Mouse (Mus musculus) intestine, postnatal 0 days (tissue): ENCODE data around the gene Galns. TPM values are rescaled to one million over a fixed set of nuclear protein-coding genes. Genes with fewer than 3 reads are reported as not detected.

Source experiments
- ATAC-seq: fragments of 200-750 bp; cut with Nextera tagmentation; 2 replicates; pipeline ENCODE4 v1.8.0; 2017; ENCODE audit warnings: mild to moderate bottlenecking, moderate TSS enrichment, moderate library complexity
- H3K27ac ChIP-seq: fragments of 300-500 bp; sonication (generic); 2 replicates; pipeline ENCODE4 v1.5.1; 2014; ENCODE audit warnings: mild to moderate bottlenecking, low read depth, low read length, moderate library complexity
- H3K27me3 ChIP-seq: fragments of 300-500 bp; sonication (generic); replicated peaks from 2 replicates; pipeline ENCODE4 v1.6.1; 2014; ENCODE audit warnings: low read length, mixed read lengths; ENCODE audit not compliant: control insufficient read depth, insufficient read depth
- H3K36me3 ChIP-seq: fragments of 300-500 bp; sonication (generic); 2 replicates; pipeline ENCODE4 v1.6.1; 2014; ENCODE audit warnings: mild to moderate bottlenecking, moderate library complexity; ENCODE audit not compliant: control insufficient read depth, insufficient read depth
- H3K4me1 ChIP-seq: fragments of 300-500 bp; sonication (generic); replicated peaks from 2 replicates; pipeline ENCODE4 v1.6.1; 2014; ENCODE audit warnings: antibody characterized with exemption, low read length, mixed read lengths; ENCODE audit not compliant: control insufficient read depth, insufficient read depth
- H3K4me2 ChIP-seq: fragments of 300-500 bp; sonication (generic); replicated peaks from 2 replicates; pipeline ENCODE4 v1.6.1; 2014; ENCODE audit warnings: low read depth, mild to moderate bottlenecking, moderate library complexity
- H3K4me3 ChIP-seq: fragments of 300-500 bp; sonication (generic); 2 replicates; pipeline ENCODE4 v1.5.1; 2014; ENCODE audit warnings: low read depth, low read length
- H3K9ac ChIP-seq: fragments of 300-500 bp; sonication (generic); 2 replicates; pipeline ENCODE4 v1.6.1; 2014; ENCODE audit warnings: mild to moderate bottlenecking, low read depth, low read length
- H3K9me3 ChIP-seq: fragments of 300-500 bp; sonication (generic); 2 replicates; pipeline ENCODE4 v1.6.1; 2016; ENCODE audit warnings: mixed run types; ENCODE audit not compliant: control insufficient read depth
- CTCF ChIP-seq: sonication (generic); IDR thresholded peaks from 2 replicates; pipeline ENCODE4 v1.5.1; 2016; ENCODE audit warnings: low read depth, mild to moderate bottlenecking, control low read depth, antibody characterized with exemption, moderate library complexity
- WGBS: fragments of 180-500 bp; shearing (Covaris S2); extraction: QIAGEN DNeasy Blood & Tissue Kit; methylation state at CpG from one replicate; pipeline ENCODE4 v1.1.7; 2014; 5-methylcytosine and 5-hydroxymethylcytosine counted together
- polyA plus RNA-seq: library from polyadenylated mRNA; unstranded; fragments of >200 nt; fragmentation: Nextera tagmentation; extraction: Ambion mirVana; gene quantifications from 2 replicates; pipeline ENCODE4 v1.2.1, GENCODE M21; 2015

Galns gene
- polyA plus RNA-seq, 1 experiment from 2014 or later: 58.1 TPM

- Histone ChIP-seq H3K4me2 (no peak overlapping the region), H3K9me3 (no peaks in the 10 kb centered on the region), H3K9ac (no peak overlapping the region), H3K4me3 (no peak overlapping the region), H3K36me3 (peaks cover 24% of the 10 kb centered on the region; the same call in 1 of the 2 replicates), H3K27ac (no peak overlapping the region), H3K4me1 (0 out of 2 replicates have a peak, but pooled peaks cover 3% of the 10 kb centered on the region), H3K27me3 (no peaks in the 10 kb centered on the region)
- TF ChIP-seq CTCF: no peak
- ATAC-seq: no peak
- 80% methylated on average over 6 of the region's 6 CpGs for WGBS
Observed at GRCm38 (mm10) chr8:122618660-122619378, 7.6 kb upstream of the Galns start.

- peaks cover 28% of the 10 kb centered on the region; the same call in 1 of the 2 replicates for H3K36me3 ChIP-seq
- no peaks in the 10 kb centered on the region for H3K27me3 ChIP-seq
- no peak overlapping the region; the same call in 1 of the 2 replicates for H3K4me2 ChIP-seq
- H3K4me1 ChIP-seq: no peaks in the 10 kb centered on the region
- peak; percentile 80 for TF ChIP-seq CTCF
- H3K9ac ChIP-seq: no peak overlapping the region
- no peaks in the 10 kb centered on the region for H3K9me3 ChIP-seq
- no peak overlapping the region for H3K27ac ChIP-seq
- no peak for ATAC-seq
- WGBS: 36% methylated on average over 5 of the region's 7 CpGs
- H3K4me3 ChIP-seq: no peak overlapping the region
Observed at GRCm38 (mm10) chr8:122617947-122618546, 6.8 kb upstream of the Galns start.

- WGBS: 64% methylated on average over 9 of the region's 9 CpGs
- no peak overlapping the region for H3K27ac ChIP-seq
- H3K4me2 ChIP-seq: no peak overlapping the region
- no peaks in the 10 kb centered on the region for H3K9me3 ChIP-seq
- no peak for ATAC-seq
- TF ChIP-seq CTCF: no peak
- no peak overlapping the region for H3K9ac ChIP-seq
- no peaks in the 10 kb centered on the region for H3K27me3 ChIP-seq
- peaks cover 28% of the 10 kb centered on the region; the same call in 1 of the 2 replicates for H3K36me3 ChIP-seq
- 0 out of 2 replicates have a peak, but pooled peaks cover 7% of the 10 kb centered on the region for H3K4me1 ChIP-seq
- H3K4me3 ChIP-seq: no peak overlapping the region
Observed at GRCm38 (mm10) chr8:122616181-122616905, 5.1 kb upstream of the Galns start.

GRCm38 (mm10) chr8:122610612-122611277 is 518 bp downstream of the Galns start:
- TF ChIP-seq CTCF: no peak
- H3K36me3 ChIP-seq: peaks cover 23% of the 10 kb centered on the region; the same call in 1 of the 2 replicates
- H3K27me3 ChIP-seq: no peaks in the 10 kb centered on the region
- ATAC-seq: peak; percentile 47; the same call in 1 of the 2 replicates
- peak overlapping the region; percentile 76 for H3K9ac ChIP-seq
- H3K4me3 ChIP-seq: peak overlapping the region; percentile 70
- no peaks in the 10 kb centered on the region for H3K9me3 ChIP-seq
- H3K27ac ChIP-seq: peak overlapping the region; percentile 77
- H3K4me2 ChIP-seq: peak overlapping the region; percentile 92
- peaks cover 7% of the 10 kb centered on the region; the same call in 1 of the 2 replicates for H3K4me1 ChIP-seq
- WGBS: 4% methylated on average over 20 of the region's 20 CpGs

GRCm38 (mm10) chr8:122610209-122610608 is 1.1 kb downstream of the Galns start:
- H3K9me3 ChIP-seq: no peaks in the 10 kb centered on the region
- H3K4me1 ChIP-seq: peaks cover 10% of the 10 kb centered on the region; the same call in 1 of the 2 replicates
- WGBS: 55% methylated on average over 4 of the region's 4 CpGs
- H3K27me3 ChIP-seq: no peaks in the 10 kb centered on the region
- H3K9ac ChIP-seq: no peak overlapping the region
- peaks cover 18% of the 10 kb centered on the region; the same call in 1 of the 2 replicates for H3K36me3 ChIP-seq
- no peak overlapping the region; the same call in 1 of the 2 replicates for H3K4me3 ChIP-seq
- no peak for ATAC-seq
- H3K27ac ChIP-seq: no peak overlapping the region
- peak overlapping the region; percentile 92 for H3K4me2 ChIP-seq
- no peak for TF ChIP-seq CTCF
